Mouse (Mus musculus) limb, embryonic 13.5 days (tissue): ENCODE data around the gene Arhgef18. TPM values are rescaled to one million over a fixed set of nuclear protein-coding genes. Genes with fewer than 3 reads are reported as not detected.

ENCODE experiments used
- ATAC-seq: fragments of 200-750 bp; cut with Nextera tagmentation; 2 replicates; pipeline ENCODE4 v1.8.0; 2017; ENCODE audit warnings: low read depth, moderate number of reproducible peaks, moderate TSS enrichment; ENCODE audit not compliant: low FRiP score
- H3K27ac ChIP-seq: fragments of 300-500 bp; sonication (generic); 2 replicates; pipeline ENCODE4 v1.5.1; 2015; ENCODE audit warnings: inconsistent platforms, mild to moderate bottlenecking, moderate library complexity
- H3K27me3 ChIP-seq: fragments of 300-500 bp; sonication (generic); 2 replicates; pipeline ENCODE4 v1.6.1; 2015; ENCODE audit warnings: mild to moderate bottlenecking, inconsistent platforms
- H3K36me3 ChIP-seq: fragments of 300-500 bp; sonication (generic); 2 replicates; pipeline ENCODE4 v1.6.1; 2015; ENCODE audit warnings: inconsistent platforms, mild to moderate bottlenecking, moderate library complexity
- H3K4me1 ChIP-seq: fragments of 300-500 bp; sonication (generic); 2 replicates; pipeline ENCODE4 v1.6.1; 2015; ENCODE audit warnings: inconsistent platforms
- H3K4me2 ChIP-seq: fragments of 300-500 bp; sonication (generic); replicated peaks from 2 replicates; pipeline ENCODE4 v1.6.1; 2015; ENCODE audit warnings: inconsistent platforms, mild to moderate bottlenecking, moderate library complexity
- H3K4me3 ChIP-seq: fragments of 300-500 bp; sonication (generic); 2 replicates; pipeline ENCODE4 v1.5.1; 2015; ENCODE audit warnings: moderate library complexity, mild to moderate bottlenecking, inconsistent platforms
- H3K9ac ChIP-seq: fragments of 300-500 bp; sonication (generic); 2 replicates; pipeline ENCODE4 v1.6.1; 2015; ENCODE audit warnings: mild to moderate bottlenecking, inconsistent platforms
- H3K9me3 ChIP-seq: fragments of 300-500 bp; sonication (generic); 2 replicates; pipeline ENCODE4 v1.6.1; 2016; ENCODE audit warnings: inconsistent platforms
- WGBS: fragments of 180-500 bp; shearing (Covaris S2); methylation state at CpG from one replicate; pipeline ENCODE4 v1.1.7; 2015; 5-methylcytosine and 5-hydroxymethylcytosine counted together
- polyA plus RNA-seq: library from polyadenylated mRNA; unstranded; fragments of >200 nt; fragmentation: Nextera tagmentation; extraction: Ambion mirVana; gene quantifications from 2 replicates; pipeline ENCODE4 v1.2.1, GENCODE M21; 2015

Arhgef18 gene
- polyA plus RNA-seq, 1 experiment from 2014 or later, result 10.4 TPM

- peaks cover 44% of the 10 kb centered on the region for H3K36me3 ChIP-seq
- H3K27me3 ChIP-seq, result no peaks in the 10 kb centered on the region
- H3K27ac ChIP-seq, result no peak overlapping the region
- WGBS, result 96% methylated on average over 44 of the region's 44 CpGs
- H3K4me2 ChIP-seq, result no peak overlapping the region
- H3K4me1 ChIP-seq, result peaks cover 25% of the 10 kb centered on the region
- peaks cover 24% of the 10 kb centered on the region for H3K9me3 ChIP-seq
- H3K9ac ChIP-seq, result no peak overlapping the region
- ATAC-seq, result no peak
- H3K4me3 ChIP-seq, result no peak overlapping the region
These were observed 103.0 kb downstream of the Arhgef18 start for GRCm38 (mm10) chr8:3495578-3496427.

- H3K4me2 ChIP-seq, result no peak overlapping the region
- no peak overlapping the region for H3K9ac ChIP-seq
- no peak for ATAC-seq
- peaks cover 31% of the 10 kb centered on the region for H3K4me1 ChIP-seq
- H3K36me3 ChIP-seq, result peaks cover 44% of the 10 kb centered on the region
- no peak overlapping the region for H3K4me3 ChIP-seq
- 93% methylated on average over 15 of the region's 15 CpGs for WGBS
- H3K27me3 ChIP-seq, result no peaks in the 10 kb centered on the region
- peaks cover 24% of the 10 kb centered on the region for H3K9me3 ChIP-seq
- H3K27ac ChIP-seq, result no peak overlapping the region
These were observed 103.6 kb downstream of the Arhgef18 start for GRCm38 (mm10) chr8:3496428-3496748.

- Histone ChIP-seq H3K4me3 (no peak overlapping the region), H3K9ac (no peak overlapping the region), H3K9me3 (peaks cover 24% of the 10 kb centered on the region), H3K36me3 (peaks cover 44% of the 10 kb centered on the region), H3K27ac (no peak overlapping the region), H3K4me2 (no peak overlapping the region), H3K4me1 (peaks cover 40% of the 10 kb centered on the region), H3K27me3 (no peaks in the 10 kb centered on the region)
- WGBS, result 79% methylated on average over 3 of the region's 3 CpGs
- no peak for ATAC-seq
These were observed 105.8 kb downstream of the Arhgef18 start for GRCm38 (mm10) chr8:3498583-3498982.

GRCm38 (mm10) chr8:3499751-3500150, 106.9 kb downstream of the Arhgef18 start:
- Histone ChIP-seq H3K36me3 (peaks cover 41% of the 10 kb centered on the region), H3K4me1 (peaks cover 32% of the 10 kb centered on the region), H3K4me3 (peak overlapping the region; percentile 75), H3K27ac (peak overlapping the region; percentile 92), H3K9me3 (peaks cover 19% of the 10 kb centered on the region), H3K9ac (peak overlapping the region; percentile 84), H3K4me2 (peak overlapping the region; percentile 77), H3K27me3 (no peaks in the 10 kb centered on the region)
- WGBS, result 3% methylated on average over 8 of the region's 8 CpGs
- ATAC-seq, result no peak; the same call in 1 of the 2 replicates

GRCm38 (mm10) chr8:3500235-3501090, 107.7 kb downstream of the Arhgef18 start, which contains the start of gene Mcoln1:
Mcoln1 (plus strand) TSS chr8:3500457.
- Histone ChIP-seq H3K4me2 (peak within 1 kb of the TSS; percentile 77), H3K27ac (peak within 1 kb of the TSS; percentile 92), H3K9ac (peak within 1 kb of the TSS; percentile 84), H3K36me3 (peaks cover 35% of the 10 kb centered on the region), H3K9me3 (peaks cover 13% of the 10 kb centered on the region), H3K4me3 (peak within 1 kb of the TSS; percentile 75), H3K4me1 (peaks cover 32% of the 10 kb centered on the region), H3K27me3 (no peaks in the 10 kb centered on the region)
- under 1% methylated on average over 68 of the region's 70 CpGs for WGBS
- ATAC-seq, result peak; percentile 92

GRCm38 (mm10) chr8:3502217-3502616, 109.4 kb downstream of the Arhgef18 start:
- peaks cover 27% of the 10 kb centered on the region for H3K4me1 ChIP-seq
- H3K36me3 ChIP-seq, result peaks cover 35% of the 10 kb centered on the region
- no peak overlapping the region for H3K4me2 ChIP-seq
- H3K27me3 ChIP-seq, result no peaks in the 10 kb centered on the region
- H3K4me3 ChIP-seq, result no peak overlapping the region
- H3K9ac ChIP-seq, result peak overlapping the region; percentile 35; the same call in 1 of the 2 replicates
- ATAC-seq, result no peak
- 49% methylated on average over 4 of the region's 4 CpGs for WGBS
- H3K9me3 ChIP-seq, result no peaks in the 10 kb centered on the region
- H3K27ac ChIP-seq, result no peak overlapping the region

Other genes starting within 250 kb of the Arhgef18 start
- 38.4 and 40.2 TPM in 2 replicates for gene Insr, start 113.4 kb upstream of the Arhgef18 start, polyA plus RNA-seq
- 0.11 TPM in 1 of 2 replicates, not detected in the other for gene A430078G23Rik, start 39.6 kb upstream of the Arhgef18 start, polyA plus RNA-seq
- gene Pex11g, start 74.7 kb downstream of the Arhgef18 start, polyA plus RNA-seq, result 4.5 and 6.3 TPM in 2 replicates
- gene Tex45, start 77.9 kb downstream of the Arhgef18 start, polyA plus RNA-seq, result not detected in 2 replicates
- gene Zfp358, start 100.1 kb downstream of the Arhgef18 start, polyA plus RNA-seq, result 57.0 and 57.8 TPM in 2 replicates
- gene Mcoln1, start 107.5 kb downstream of the Arhgef18 start, polyA plus RNA-seq, result 54.3 and 54.7 TPM in 2 replicates
- 23.5 and 25.4 TPM in 2 replicates for gene Pnpla6, start 122.4 kb downstream of the Arhgef18 start, polyA plus RNA-seq
- gene C330021F23Rik, start 175.0 kb downstream of the Arhgef18 start, polyA plus RNA-seq, result 0.65 and 0.79 TPM in 2 replicates
- 6.6 and 7.2 TPM in 2 replicates for gene Camsap3, start 194.3 kb downstream of the Arhgef18 start, polyA plus RNA-seq
- 60.9 and 61.1 TPM in 2 replicates for gene Xab2, start 228.3 kb downstream of the Arhgef18 start, polyA plus RNA-seq
- 97.7 and 99.1 TPM in 2 replicates for gene Pet100, start 228.5 kb downstream of the Arhgef18 start, polyA plus RNA-seq
- gene Pcp2, start 232.5 kb downstream of the Arhgef18 start, polyA plus RNA-seq, result 0.33 TPM in 1 of 2 replicates, not detected in the other
- gene Stxbp2, start 237.9 kb downstream of the Arhgef18 start, polyA plus RNA-seq, result 27.1 TPM in 2 replicates